Mouse (Mus musculus) embryo, embryonic 9.5 days (tissue): ENCODE data around the gene Vmn1r191.
"Not testable (repeated sequence)": the region's sequence is repeated elsewhere in the genome, so short reads cannot be mapped to it uniquely, and the experiment has no call there.

ENCODE experiments used
- DNase-seq: peaks from one replicate; pipeline ENCODE4 v3.0.0-alpha.2; 2017; ENCODE audit errors: extremely low spot score

Gene Vmn1r191

DNA sequence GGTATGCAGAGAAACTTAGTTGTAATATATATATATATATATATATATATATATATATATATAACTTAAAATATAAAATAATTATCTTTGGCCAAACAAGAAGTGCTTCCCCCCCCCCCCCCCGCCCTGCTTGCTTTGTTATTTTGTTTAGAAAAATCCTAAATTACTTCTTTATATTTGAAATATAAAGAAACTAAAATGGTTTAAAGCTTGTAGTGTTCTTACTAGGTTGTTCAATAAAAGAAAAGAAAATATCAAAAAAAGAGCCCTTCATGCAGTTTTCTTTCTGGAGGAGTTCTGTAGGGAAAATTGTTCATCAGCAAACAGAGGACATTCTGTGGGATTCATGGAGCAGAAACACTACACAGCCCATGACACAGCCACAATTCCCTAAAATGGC, at the start of gene Vmn1r191:
Gene Vmn1r191, minus strand, starts transcription at position 101 of the 400 bp plus-strand sequence.
- no peak for DNase-seq

DNA sequence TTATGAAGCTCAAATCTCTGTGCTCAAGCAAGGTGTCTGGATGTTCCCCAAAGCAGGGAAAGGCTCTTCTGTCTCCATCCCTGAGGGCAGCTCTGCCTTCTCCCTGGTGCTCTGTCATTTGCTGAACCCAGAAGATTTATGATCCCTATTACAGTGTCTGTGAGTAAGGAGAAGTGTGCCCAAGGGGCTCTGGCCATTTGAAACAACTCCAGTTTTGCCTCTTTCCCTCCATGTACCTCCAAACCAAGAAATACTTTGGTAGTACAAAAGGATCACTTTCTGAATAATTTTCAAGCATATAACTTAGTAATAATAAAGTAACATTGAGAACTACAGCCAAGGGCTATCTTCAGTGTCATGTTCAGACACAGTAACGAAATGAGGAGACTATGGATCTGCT, 39.3 kb upstream of the Vmn1r191 start, which contains the start of gene Vmn1r193:
Gene Vmn1r193, minus strand, starts transcription at position 101 of the 400 bp plus-strand sequence.
- DNase-seq: not testable (repeated sequence)

DNA sequence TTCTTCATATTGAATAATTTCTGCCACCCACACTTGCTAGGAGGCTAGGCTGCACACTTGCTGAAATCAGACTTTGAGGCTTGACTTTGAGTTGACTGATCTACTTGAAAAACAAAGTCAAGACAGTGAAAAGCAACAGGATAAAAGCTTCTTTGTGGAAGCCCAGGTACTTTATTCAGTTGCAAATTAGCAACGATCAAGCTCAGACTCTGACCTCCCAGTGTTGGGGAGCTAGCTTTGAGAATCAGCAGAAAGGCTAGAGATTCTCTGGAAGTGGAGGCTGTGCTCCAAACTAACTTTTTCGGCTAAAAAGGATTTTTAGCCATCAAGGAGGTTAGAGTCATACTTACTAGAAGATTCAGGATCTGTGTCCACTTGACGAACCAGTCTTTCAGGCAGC, 9.0 kb upstream of the Vmn1r191 start:
- not testable (repeated sequence) for DNase-seq

DNA sequence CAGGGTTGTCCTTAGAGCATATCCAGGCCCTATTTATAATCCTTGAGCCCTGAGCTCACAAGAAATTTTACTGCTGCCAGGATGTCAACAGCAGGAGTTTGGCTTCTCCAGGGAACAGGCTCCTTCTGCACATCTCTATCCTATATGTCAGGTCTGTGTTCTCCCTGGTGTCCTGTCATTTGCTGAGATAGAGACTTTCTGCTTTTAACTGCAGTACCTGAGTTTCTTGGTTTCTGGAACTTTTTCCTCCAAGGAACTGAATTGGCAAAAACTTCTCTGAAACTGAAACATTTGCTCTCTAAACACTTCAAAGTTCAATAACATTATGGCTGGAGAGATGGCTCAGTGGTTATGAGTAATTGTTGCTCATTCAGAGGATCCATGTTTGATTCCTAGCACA, 7.3 kb upstream of the Vmn1r191 start, which contains the start of gene Vmn1r192:
Gene Vmn1r192, minus strand, starts transcription at position 101 of the 400 bp plus-strand sequence.
- no peak for DNase-seq

DNA sequence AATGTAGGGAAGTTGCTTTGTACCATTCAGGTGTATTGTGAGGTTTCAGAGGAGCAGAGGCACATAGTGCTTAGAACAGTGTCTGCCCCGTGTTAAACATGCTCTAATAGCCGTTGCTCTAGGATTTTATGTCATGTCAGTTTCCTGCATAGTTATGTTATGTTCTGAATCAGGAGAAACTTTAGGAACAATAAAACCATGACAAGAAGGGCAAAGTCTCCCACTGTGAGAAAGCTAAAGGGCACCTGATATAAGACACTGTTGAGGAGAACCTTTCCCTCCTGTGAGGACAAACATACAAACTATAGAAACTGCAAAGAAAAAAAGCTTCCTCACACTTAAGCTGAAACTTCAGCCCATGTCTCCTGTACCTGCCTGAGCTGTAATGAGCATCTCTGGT, 6.6 kb upstream of the Vmn1r191 start:
- no peak for DNase-seq

DNA sequence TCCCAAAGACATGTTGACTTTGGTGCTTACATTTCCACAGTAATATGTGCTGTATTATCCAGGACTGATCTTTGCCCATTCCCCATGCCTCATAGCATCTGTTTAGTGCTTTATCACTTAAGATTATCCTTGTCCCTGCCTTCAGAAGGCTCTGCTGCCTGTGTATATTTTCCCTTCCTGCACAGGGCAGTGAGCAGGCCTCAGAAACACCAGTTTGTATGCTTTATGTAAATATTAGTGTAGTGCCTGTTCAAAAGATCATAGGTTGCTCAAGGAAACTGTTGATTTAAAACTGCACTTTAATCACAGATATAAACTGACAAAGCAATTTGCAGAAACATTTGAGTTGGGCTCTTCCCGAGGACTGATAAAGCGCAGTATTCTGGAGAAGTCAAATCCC, 5.5 kb upstream of the Vmn1r191 start:
- no peak for DNase-seq

DNA sequence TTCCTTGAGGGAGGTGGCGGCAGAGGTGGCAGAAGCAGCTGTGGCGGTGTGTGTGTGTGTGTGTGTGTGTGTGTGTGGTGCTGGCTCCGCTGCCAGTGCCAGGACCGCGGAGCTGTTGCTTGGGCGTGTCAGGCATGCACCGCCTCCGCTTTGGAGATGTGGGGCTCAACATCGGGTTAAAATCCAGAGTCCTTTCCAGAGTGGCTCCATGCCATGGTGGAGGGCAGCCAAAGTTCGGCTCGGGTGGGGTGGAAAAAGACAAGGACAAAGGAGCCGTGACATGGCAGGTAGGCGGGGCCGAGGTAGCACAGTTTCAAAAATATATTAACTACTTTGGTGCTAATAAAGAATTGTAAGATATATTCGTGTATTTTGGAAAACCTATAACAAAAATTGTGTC, 15.4 kb downstream of the Vmn1r191 start:
- no peak for DNase-seq

DNA sequence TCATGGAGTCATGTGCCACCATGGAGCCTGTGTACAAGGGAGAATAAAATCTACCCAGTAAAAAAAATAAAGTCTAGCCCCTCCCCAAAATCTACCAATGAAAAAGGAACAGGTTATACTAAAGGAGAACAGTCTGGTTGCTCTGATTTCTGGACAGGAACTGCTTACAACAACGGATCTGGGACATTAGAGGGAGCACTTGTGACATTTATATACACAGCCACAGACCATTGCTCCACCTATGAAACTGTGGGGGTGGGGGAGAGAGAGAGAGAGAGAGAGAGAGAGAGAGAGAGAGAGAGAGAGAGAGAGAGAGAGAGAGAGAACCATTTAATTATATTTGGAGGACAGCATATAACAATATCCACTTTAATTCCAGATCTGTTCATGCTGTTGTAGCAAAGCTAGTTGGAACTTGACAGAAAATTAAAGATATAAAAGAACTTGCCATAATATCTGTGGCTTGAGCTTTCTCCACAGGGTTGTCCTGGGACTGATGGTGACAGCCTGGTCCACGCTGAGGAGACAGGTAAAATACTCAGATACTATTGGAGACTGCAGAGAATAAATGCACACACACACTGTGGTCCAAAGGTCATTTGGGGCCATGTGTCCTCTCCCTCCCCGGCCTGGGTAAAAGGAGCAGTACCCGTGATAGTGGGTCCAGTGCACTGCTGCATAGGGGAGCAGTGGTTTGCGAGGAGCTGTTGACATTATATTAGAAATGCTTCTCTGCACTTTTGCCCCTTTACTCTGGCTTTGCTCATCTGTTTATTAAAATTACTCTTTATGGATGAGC, 47.1 kb downstream of the Vmn1r191 start:
- DNase-seq: not testable (repeated sequence)
